Mouse (Mus musculus) cortical plate, adult 2 months (tissue): ENCODE data around the gene Fancd2.

ENCODE experiments used
- CTCF ChIP-seq: fragments of 200-500 bp; IDR thresholded peaks from 2 replicates; pipeline ENCODE4 v1.5.1; 2011; ENCODE audit warnings: mild to moderate bottlenecking, control low read depth, low read length; ENCODE audit not compliant: insufficient read depth; ENCODE audit errors: extremely low read depth
- POLR2A ChIP-seq: fragments of 200-500 bp; IDR thresholded peaks from 2 replicates; pipeline ENCODE4 v1.6.1; 2011; ENCODE audit warnings: mild to moderate bottlenecking, low read length, control low read depth; ENCODE audit not compliant: insufficient read depth; ENCODE audit errors: extremely low read depth

GRCm38 (mm10) chr6:113541610-113542009 lies 10.1 kb downstream of the Fancd2 start:
- TF ChIP-seq CTCF (no peak), POLR2A (no peak)
